Mouse (Mus musculus): ENCODE data around the gene Phb2.

GRCm38 (mm10) chr6:124688151-124688758 is 23.9 kb upstream of the Phb2 start:
- TF ChIP-seq POLR2A (IDR thresholded peaks at IDR 0.05; ENCODE audit: borderline replicate concordance, insufficient read depth, low read length) (no peak), CTCF (IDR thresholded peaks at IDR 0.05; ENCODE audit: borderline replicate concordance, insufficient read depth, low read depth, low read length) (no peak)

Data from cerebellum, adult 2 months (tissue).